Mouse (Mus musculus) inflammation-experienced regulatory T-cells, adult 6 months (primary cell): ENCODE data around the gene Epha3. TPM values are rescaled to one million over a fixed set of nuclear protein-coding genes. Genes with fewer than 3 reads are reported as not detected.
A peak's percentile ranks its signal among the peaks of the same experiment; 100 is the strongest.

Experiments
- ATAC-seq: one replicate; pipeline ENCODE4 v1.8.0; 2017
- polyA plus RNA-seq, 3 experiments: library from polyadenylated mRNA; unstranded; fragments of 100-300 nt; shearing (Covaris generic); gene quantifications; one replicate each; pipeline ENCODE4 v1.2.1; 2017

The Epha3 gene
- 1 to 10 TPM in 2 of 3 experiments, under 1 TPM in 1; 0.70 to 2.1 (median 1.2) TPM for polyA plus RNA-seq

DNA sequence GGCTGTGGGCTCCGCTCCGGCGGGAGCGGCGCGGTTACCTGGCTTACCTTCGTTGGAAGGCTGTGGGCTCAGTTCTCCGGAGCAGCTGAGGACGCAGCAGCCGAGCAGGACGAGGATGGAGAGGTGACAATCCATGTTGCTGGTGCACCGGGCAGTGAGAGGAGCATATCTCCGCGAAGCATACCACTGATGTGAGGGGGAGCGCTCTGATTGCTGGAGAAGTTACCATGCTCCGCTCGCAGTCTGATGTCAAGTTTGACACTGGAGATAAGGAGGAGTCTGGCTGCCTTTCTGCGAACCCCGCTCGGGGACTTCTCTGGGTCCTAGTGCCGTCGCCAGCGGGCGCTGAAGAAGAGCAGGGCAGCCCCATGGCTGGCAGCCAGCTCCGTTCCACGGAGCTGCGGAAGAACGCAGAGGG lies at the start of gene Epha3:
Gene Epha3, minus strand, starts transcription at position 263 of the 418 bp plus-strand sequence.
- peak; percentile 85 for ATAC-seq

- ATAC-seq = no peak
Measured at GRCm38 (mm10) chr16:63903425-63903824, 39.5 kb upstream of the Epha3 start.

GRCm38 (mm10) chr16:63881190-63881589 lies 17.2 kb upstream of the Epha3 start:
- no peak for ATAC-seq

DNA sequence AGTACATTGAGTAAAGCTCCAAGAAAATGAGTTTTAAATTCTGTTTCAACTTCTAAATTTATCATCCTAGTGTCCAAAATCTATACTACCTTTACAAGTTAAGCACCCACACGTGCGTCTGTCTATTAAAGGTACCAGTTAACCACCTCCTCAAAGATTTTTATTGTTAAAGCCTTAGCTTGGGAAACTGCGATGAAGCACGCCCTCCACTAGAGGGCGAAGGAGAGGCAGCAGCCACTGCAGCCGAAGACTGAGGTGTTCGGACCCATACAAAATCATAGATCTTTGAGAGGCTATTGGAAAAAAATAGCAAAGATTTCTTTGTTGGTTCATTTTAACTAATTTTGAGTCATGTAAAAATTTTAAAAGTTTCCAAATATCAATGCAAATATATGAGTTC lies 8.3 kb upstream of the Epha3 start:
- peak; percentile 79 for ATAC-seq

- ATAC-seq = no peak
Measured at GRCm38 (mm10) chr16:63864463-63864976, 545 bp upstream of the Epha3 start.

GRCm38 (mm10) chr16:63863181-63863580 lies 794 bp downstream of the Epha3 start:
- no peak for ATAC-seq

GRCm38 (mm10) chr16:63857561-63857960 lies 6.4 kb downstream of the Epha3 start:
- peak; percentile 16 for ATAC-seq

DNA sequence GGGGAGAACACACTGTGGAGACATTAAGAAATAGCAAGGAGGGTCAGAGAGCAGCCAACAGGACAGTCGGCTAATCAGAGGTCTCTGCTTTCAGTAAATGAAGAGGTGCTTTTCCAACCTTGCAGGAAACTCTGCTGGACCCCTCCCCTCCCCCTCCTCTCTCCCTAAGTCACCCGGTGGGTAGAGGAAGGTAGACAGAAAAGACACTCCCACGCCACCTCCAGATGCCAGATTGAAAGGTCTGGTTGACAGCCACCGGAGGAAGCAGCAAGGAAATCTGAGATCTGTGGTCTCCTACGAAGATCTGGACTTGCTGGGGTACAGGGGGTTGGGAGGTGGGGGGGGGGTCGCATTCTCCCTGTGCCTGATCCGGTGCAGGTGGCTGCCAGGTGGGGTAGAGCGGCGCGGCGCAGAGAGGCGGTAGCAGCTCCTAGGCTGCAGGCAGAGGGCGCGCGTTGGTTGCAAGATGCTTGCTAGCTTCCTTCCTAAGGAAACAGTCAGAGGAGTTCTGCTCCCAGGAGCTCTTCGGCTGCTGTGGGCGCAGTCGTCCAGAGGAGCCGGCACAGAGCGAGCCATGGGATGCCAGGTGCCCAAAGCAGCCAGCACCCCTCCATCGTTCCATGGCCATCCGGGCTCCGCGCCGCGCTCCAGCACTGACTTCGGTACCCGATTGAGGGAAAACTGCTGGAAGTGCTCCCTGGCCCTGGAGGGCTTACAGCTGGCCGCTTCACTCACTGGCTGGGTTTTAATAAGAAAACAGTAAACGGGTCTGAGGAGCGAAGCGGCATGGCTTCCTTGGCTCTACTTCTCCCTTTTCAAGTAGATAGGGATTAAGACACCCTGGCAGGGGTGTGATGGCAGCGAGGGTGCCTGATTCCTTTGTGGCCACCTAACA lies 7.1 kb downstream of the Epha3 start:
- ATAC-seq = peak; percentile 40

GRCm38 (mm10) chr16:63850297-63850696 lies 13.7 kb downstream of the Epha3 start:
- ATAC-seq = peak; percentile 63

DNA sequence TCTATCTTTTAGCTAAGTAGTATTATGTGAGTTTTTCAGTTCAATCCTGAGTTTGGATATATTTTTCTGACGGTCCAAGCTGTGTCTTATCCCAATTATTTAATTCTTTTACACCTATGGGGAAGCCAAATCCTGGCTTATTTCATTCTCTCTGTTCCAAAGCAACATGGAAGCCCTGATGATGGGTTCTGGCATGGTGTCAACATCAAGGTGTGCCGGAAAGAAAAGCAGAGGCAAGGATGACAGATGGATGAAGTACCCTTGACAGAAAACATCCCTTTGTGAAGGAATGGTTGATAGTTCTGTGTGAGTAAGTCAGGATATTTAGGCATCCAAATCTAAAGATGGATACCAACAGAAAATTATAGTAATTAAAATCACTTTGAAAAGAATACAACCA lies 21.1 kb downstream of the Epha3 start:
- no peak for ATAC-seq

GRCm38 (mm10) chr16:63837466-63837865 lies 26.5 kb downstream of the Epha3 start:
- ATAC-seq = no peak

DNA sequence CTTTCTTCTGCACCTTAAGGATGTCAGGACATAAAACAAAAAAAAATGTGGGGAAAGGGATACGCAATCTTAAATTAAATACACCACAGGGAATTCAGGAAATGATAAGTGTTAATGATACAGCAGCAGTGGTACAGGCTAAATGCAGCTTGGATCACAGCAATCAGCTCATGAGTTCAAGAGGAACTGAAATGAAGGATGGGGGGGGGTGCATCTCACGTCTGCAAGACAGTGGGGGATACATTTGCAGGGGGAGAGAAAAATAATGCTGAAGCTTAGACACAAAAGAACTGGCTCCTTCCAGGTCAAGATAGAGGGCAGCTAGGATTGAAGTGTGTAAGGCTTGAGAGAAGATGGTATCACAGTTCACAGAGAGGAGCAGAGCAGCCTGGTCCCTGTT lies 42.8 kb downstream of the Epha3 start:
- ATAC-seq = no peak

GRCm38 (mm10) chr16:63817606-63818005 lies 46.4 kb downstream of the Epha3 start:
- no peak for ATAC-seq

- no peak for ATAC-seq
Measured at GRCm38 (mm10) chr16:63816672-63817071, 47.3 kb downstream of the Epha3 start.

DNA sequence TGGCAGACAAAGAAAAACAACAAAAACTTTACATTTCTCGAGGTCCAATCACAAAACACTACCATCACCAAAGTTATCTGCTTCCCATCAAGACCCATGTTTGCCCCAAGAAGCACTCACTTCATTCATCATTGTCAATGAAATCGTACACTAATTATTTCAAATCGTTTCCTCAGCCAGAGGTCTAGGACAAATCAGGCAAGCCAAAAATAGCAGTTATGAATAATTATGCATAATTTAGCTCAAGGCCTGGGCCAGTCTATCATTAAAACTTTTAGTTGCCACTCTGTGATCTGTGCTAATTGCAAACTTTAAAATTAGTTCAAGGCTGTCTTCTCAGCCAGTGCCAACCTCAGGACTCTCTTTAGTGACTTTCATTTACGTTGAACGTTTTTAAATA lies 54.1 kb downstream of the Epha3 start:
- ATAC-seq = no peak

DNA sequence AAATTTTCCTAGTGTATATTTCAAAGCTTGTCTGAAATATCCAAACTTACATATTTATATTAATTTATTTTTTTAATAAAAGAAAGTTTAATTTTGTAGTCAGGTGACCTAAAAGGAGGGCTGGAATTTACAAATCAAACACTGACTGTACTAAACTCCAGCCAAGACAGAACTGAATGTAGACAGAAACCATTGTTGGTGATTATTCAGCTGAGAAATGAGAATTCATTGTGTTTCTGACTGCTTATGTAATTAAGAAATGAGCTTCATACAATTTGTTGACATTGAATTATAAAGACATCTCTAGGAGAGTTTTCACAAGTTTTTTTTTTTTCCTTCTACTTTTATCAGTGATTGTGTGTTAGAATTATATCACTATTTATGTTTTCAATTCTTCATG lies 55.0 kb downstream of the Epha3 start:
- no peak for ATAC-seq

DNA sequence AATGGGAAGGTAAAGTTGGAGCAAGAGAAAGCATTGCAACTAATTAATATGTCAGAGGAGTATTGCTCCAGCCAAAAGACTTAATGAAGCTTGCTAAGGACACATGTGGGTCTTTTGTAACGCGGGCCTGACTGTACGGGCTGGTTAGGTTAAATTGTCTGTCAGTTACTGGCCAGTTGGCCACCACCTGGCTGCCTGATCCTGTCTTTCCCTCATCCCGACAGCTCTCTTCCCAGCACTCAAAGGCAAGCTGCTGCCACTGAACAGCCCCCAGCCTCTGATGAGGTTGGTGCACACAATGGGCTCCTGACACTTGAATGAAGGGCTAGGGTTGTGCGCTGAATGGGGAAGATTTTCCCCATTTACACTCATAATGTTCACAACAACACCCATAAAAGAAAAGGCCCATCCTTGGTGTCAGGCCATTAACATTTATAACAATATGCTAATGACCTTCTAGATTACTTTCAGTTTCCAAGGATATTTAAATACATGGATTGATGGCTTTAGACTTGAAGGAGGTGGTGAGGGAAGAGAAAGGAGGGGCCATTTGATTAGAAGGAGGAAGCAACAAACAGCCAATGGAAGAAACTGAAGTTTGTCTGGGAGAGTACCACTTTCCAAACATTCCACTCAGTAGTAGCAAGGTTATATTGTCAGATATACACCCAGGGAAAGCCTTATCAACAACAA lies 57.4 kb downstream of the Epha3 start:
- ATAC-seq = no peak

DNA sequence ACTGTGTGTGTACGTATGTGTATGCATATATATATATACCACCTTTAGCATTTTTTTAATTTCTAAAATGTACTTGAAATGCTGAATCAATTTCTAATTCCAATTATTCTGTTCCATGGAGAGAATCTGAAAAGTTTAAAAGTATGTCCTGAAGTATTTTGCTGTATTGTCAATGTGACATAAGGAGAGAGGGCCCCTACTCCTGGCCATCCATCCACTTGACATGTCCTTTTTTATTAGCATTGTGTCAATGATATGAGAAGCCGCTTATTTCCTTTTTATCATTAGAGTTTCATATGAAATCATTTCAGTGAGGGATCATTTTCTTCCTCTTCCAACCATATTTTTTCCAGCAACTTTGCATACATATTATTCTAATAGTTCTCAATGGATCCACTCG lies 58.0 kb downstream of the Epha3 start:
- ATAC-seq = no peak

GRCm38 (mm10) chr16:63801436-63801835 lies 62.5 kb downstream of the Epha3 start:
- no peak for ATAC-seq

DNA sequence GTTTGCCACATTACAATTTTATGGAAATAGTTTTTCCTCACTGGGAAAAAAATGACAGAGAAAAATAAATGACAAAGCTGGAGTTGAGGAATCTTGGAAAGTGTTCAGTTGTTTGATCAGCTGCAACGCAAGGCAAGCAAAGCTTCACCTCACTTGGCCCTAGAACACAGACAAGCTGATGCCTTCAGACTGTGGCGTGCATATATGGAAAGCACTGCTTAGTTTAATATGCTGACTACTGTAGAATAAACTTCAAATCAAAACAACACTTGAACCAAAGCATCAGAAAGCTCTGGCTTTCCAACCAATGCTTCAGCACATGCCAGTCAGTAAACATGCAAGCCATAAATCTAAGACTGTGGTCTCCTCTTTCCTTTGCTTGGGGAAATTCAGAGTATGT lies 65.6 kb downstream of the Epha3 start:
- ATAC-seq = no peak

DNA sequence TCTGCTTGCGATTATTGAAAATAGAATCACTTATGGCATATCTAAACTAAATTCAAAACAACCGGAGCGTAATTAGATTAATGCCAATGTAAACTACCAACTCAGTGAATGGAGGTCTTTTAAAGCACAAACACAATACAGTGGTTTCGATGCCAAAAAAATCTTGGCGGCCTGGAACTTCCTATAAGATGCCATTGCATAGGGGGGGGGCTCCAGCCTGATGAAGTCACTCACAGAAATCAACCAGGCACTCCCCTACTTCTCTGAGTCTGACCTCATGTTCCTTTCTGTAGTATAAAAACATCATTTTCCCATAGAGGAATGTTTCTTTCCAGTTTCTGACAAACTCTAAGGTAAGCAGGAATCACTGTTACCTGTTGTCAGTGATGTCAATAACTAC lies 69.7 kb downstream of the Epha3 start:
- no peak for ATAC-seq

- ATAC-seq = no peak
Measured at GRCm38 (mm10) chr16:63793805-63794204, 70.2 kb downstream of the Epha3 start.

- ATAC-seq = no peak
Measured at GRCm38 (mm10) chr16:63792084-63792483, 71.9 kb downstream of the Epha3 start.

DNA sequence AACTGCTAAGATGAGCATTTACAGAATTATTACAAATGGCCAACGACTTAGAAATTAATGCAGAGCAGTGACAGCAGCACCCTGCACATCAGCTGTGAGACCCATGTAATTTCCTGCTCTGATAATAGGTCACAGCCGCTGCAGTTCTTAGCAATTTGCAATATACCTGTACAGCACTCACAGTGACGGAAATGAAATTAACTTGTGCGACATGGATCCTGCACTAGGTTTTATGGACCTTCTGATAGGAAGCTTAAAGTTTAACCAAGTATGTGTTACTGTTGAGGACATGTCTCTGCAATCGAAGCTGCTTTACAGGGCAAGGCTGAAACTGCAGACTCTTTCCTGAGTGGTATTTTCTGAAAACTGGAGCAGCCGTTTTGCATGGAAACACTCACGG lies 80.4 kb downstream of the Epha3 start:
- no peak for ATAC-seq
